Mouse (Mus musculus) E14TG2a.4 (cell line): Measurements from ENCODE around the gene Nanos2.

Source experiments
- H3K27me3 ChIP-seq: 2 replicates; pipeline ENCODE4 v1.6.1; 2014; ENCODE audit warnings: low read length, control low read depth; ENCODE audit not compliant: insufficient read depth
- H3K36me3 ChIP-seq: 2 replicates; pipeline ENCODE4 v1.6.1; 2014; ENCODE audit warnings: low read length, control low read depth; ENCODE audit not compliant: insufficient read depth
- H3K4me1 ChIP-seq: replicated peaks from 2 replicates; pipeline ENCODE4 v1.6.1; 2014; ENCODE audit warnings: low read depth, low read length, control low read depth
- H3K4me3 ChIP-seq: replicated peaks from 2 replicates; pipeline ENCODE4 v1.5.1; 2014; ENCODE audit warnings: mild to moderate bottlenecking, low read length
- H3K9me3 ChIP-seq: 2 replicates; pipeline ENCODE4 v1.6.1; 2014; ENCODE audit warnings: low read length, control low read depth
- CTCF ChIP-seq: conservative IDR thresholded peaks from 2 replicates; pipeline ENCODE4 v1.5.1; 2014; ENCODE audit warnings: low read length
- NANOG ChIP-seq: IDR thresholded peaks from 2 replicates; pipeline ENCODE4 v1.6.1; 2014; ENCODE audit warnings: borderline replicate concordance, low read length, mixed read lengths
- POU5F1 ChIP-seq: IDR thresholded peaks from 2 replicates; pipeline ENCODE4 v1.6.1; 2014; ENCODE audit warnings: low read length, borderline replicate concordance

The Nanos2 gene

GRCm38 (mm10) chr7:18957569-18958383 is 29.4 kb upstream of the Nanos2 start:
- no peak for TF ChIP-seq CTCF
- H3K4me3 ChIP-seq, result peak overlapping the region; percentile 80
- no peaks in the 10 kb centered on the region for H3K36me3 ChIP-seq
- H3K27me3 ChIP-seq, result peaks cover 86% of the 10 kb centered on the region
- peaks cover 33% of the 10 kb centered on the region for H3K4me1 ChIP-seq
- no peaks in the 10 kb centered on the region for H3K9me3 ChIP-seq

GRCm38 (mm10) chr7:18958384-18958766 is 28.8 kb upstream of the Nanos2 start:
- Histone ChIP-seq H3K27me3 (peaks cover 91% of the 10 kb centered on the region), H3K9me3 (no peaks in the 10 kb centered on the region), H3K4me1 (peaks cover 39% of the 10 kb centered on the region), H3K4me3 (peak overlapping the region; percentile 80), H3K36me3 (no peaks in the 10 kb centered on the region)
- no peak for TF ChIP-seq POU5F1
- no peak for TF ChIP-seq NANOG
- TF ChIP-seq CTCF, result no peak

DNA sequence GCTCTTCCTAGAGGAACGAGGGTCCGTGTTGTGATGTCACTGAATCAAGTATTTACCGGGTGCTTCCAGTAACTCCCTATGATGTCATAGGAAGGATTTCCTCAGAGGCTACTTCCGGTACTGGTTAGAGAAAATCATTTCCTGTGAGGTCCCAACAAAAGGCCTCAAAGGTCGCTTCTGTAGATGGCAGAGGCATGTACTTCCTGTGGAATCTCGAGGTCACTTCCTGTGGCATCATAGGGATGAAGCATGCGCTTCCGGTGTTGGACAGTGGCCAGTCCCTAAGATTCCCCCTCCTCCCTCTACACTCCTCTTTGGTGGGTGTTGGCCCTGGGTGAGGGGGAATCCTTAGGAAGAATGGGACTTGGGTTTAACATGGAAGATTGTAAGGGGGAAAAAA is 27.8 kb upstream of the Nanos2 start:
- Histone ChIP-seq H3K9me3 (no peaks in the 10 kb centered on the region), H3K36me3 (no peaks in the 10 kb centered on the region), H3K4me1 (peaks cover 48% of the 10 kb centered on the region), H3K27me3 (peaks cover 90% of the 10 kb centered on the region), H3K4me3 (no peak overlapping the region)
- no peak for TF ChIP-seq CTCF
- TF ChIP-seq POU5F1, result no peak
- TF ChIP-seq NANOG, result no peak

- no peaks in the 10 kb centered on the region for H3K36me3 ChIP-seq
- no peaks in the 10 kb centered on the region for H3K9me3 ChIP-seq
- H3K4me1 ChIP-seq, result peaks cover 53% of the 10 kb centered on the region
- H3K4me3 ChIP-seq, result peak overlapping the region; percentile 62
- peaks cover 80% of the 10 kb centered on the region for H3K27me3 ChIP-seq
- no peak for TF ChIP-seq POU5F1
- no peak for TF ChIP-seq NANOG
- TF ChIP-seq CTCF, result no peak
Observed at GRCm38 (mm10) chr7:18962171-18962792, 24.9 kb upstream of the Nanos2 start.

GRCm38 (mm10) chr7:18962795-18963194 is 24.4 kb upstream of the Nanos2 start:
- Histone ChIP-seq H3K4me3 (peak overlapping the region; percentile 62), H3K4me1 (peaks cover 53% of the 10 kb centered on the region), H3K9me3 (no peaks in the 10 kb centered on the region), H3K27me3 (peaks cover 77% of the 10 kb centered on the region), H3K36me3 (no peaks in the 10 kb centered on the region)
- TF ChIP-seq CTCF (no peak), POU5F1 (no peak), NANOG (no peak)

- Histone ChIP-seq H3K36me3 (no peaks in the 10 kb centered on the region), H3K4me3 (peak overlapping the region; percentile 26), H3K27me3 (peaks cover 76% of the 10 kb centered on the region), H3K9me3 (no peaks in the 10 kb centered on the region), H3K4me1 (peaks cover 52% of the 10 kb centered on the region)
- no peak for TF ChIP-seq POU5F1
- no peak for TF ChIP-seq CTCF
- no peak for TF ChIP-seq NANOG
Observed at GRCm38 (mm10) chr7:18963294-18963843, 23.8 kb upstream of the Nanos2 start.

GRCm38 (mm10) chr7:18965312-18965711 is 21.9 kb upstream of the Nanos2 start:
- H3K27me3 ChIP-seq, result peaks cover 69% of the 10 kb centered on the region
- H3K4me1 ChIP-seq, result peaks cover 34% of the 10 kb centered on the region
- H3K36me3 ChIP-seq, result no peaks in the 10 kb centered on the region
- no peak overlapping the region for H3K4me3 ChIP-seq
- H3K9me3 ChIP-seq, result no peaks in the 10 kb centered on the region
- no peak for TF ChIP-seq CTCF
- TF ChIP-seq POU5F1, result no peak
- no peak for TF ChIP-seq NANOG

GRCm38 (mm10) chr7:18967603-18968002 is 19.6 kb upstream of the Nanos2 start:
- H3K4me3 ChIP-seq, result no peak overlapping the region
- H3K9me3 ChIP-seq, result no peaks in the 10 kb centered on the region
- H3K36me3 ChIP-seq, result no peaks in the 10 kb centered on the region
- H3K27me3 ChIP-seq, result peaks cover 46% of the 10 kb centered on the region
- TF ChIP-seq NANOG (no peak), CTCF (no peak), POU5F1 (no peak)
- peaks cover 22% of the 10 kb centered on the region for H3K4me1 ChIP-seq
